Comparison of ENCODE assay signal across 24 mouse cellular contexts in the genomic region with DNA sequence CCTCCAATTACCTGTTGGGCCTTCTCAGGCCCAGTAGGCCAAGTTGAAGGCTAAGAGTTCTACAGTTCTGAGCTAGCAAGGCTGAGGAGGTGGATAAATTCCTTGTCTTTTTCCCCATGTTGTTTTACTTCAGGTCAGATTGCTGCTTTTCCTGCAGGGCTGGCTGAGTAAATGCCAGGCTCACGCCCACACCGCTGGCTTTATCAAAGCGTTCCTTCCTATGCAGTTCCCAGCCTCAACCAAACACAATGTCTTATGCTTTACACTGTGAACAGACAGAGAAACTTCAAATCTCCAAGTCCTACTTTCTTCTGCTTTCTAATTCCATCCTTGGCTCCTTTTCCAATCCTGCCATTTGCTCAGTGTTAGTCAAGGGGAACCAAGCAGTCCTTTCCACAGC.
DNase-seq lines count a peak whose midpoint lies in the region; TF ChIP-seq lines count a peak whose summit lies in the region.
"Had no signal": no experiment of that assay in that cellular context is flagged by ENCODE, and none has a peak within 500 bp of the region (broad histone marks: within the 10 kb centered on the region; RNA-seq: fewer than 3 reads in every experiment).

No protein-coding gene starts in this region.

- H3K4me1 ChIP-seq in cerebellum, adult 2 months (ENCODE audit: control insufficient read depth, insufficient read depth, low read length): no peaks in the 10 kb centered on the region
- H3K4me1 ChIP-seq: hindbrain, embryonic 12.5 days; liver, embryonic 15.5 days had no signal

- 91% methylated on average over 3 of the region's 3 CpGs for WGBS in cerebellum, adult 2 months

- DNase-seq in layer of hippocampus, adult 2 months (ENCODE audit: low spot score in 2 of 2): peak in 1 of 2 experiments; percentile 36
- DNase-seq in layer of hippocampus, postnatal 10 days (ENCODE audit: low spot score in 2 of 2): no peak
- peak; percentile 67 to 72 for DNase-seq in frontal cortex, postnatal 36 days (ENCODE audit: low spot score in 2 of 2)
- peak; percentile 31 to 91 for DNase-seq in left cerebral cortex, postnatal 25 days (ENCODE audit: low spot score in 2 of 2)
- DNase-seq in right cerebral cortex, postnatal 36 days (ENCODE audit: low spot score in 2 of 2): peak; percentile 58 to 69
- no peak for DNase-seq in cerebellum, adult 2 months
- DNase-seq in lung, postnatal 14 days: no peak
- DNase-seq: adrenal gland, postnatal 10 days; cerebellum, adult 9-11 months; forebrain, postnatal 0 days; gastrocnemius, postnatal 10 days; heart, postnatal 14 days; kidney, postnatal 25 days; liver; retina, postnatal 1 day; thymus, postnatal 25 days had no signal

- no peak for TF ChIP-seq POLR2A in cerebellum, adult 2 months (IDR thresholded peaks at IDR 0.05; ENCODE audit: borderline replicate concordance, insufficient read depth, low read length)

- intact Hi-C loops in left cerebral cortex, postnatal 25 days (cut with DNase I): no loop called here

- no peak overlapping the region for H3K4me3 ChIP-seq in layer of hippocampus, adult 2 months
- no peak overlapping the region for H3K4me3 ChIP-seq in cerebellum, adult 2 months (replicated peaks; ENCODE audit: insufficient read depth, low read depth, low read length)
- H3K4me3 ChIP-seq: forebrain, embryonic 10.5 days; heart, embryonic 12.5 days; hindbrain, embryonic 12.5 days; limb, embryonic 10.5 days; liver, embryonic 15.5 days; myocyte; neural tube, embryonic 13.5 days had no signal

- H3K27ac ChIP-seq in layer of hippocampus, adult 2 months: peak overlapping the region; percentile 39; the same call in 1 of the 2 replicates
- no peak overlapping the region for H3K27ac ChIP-seq in cerebellum, adult 2 months (ENCODE audit: insufficient read depth, low read length)
- H3K27ac ChIP-seq: forebrain, embryonic 10.5 days; hindbrain, embryonic 12.5 days; limb, embryonic 10.5 days; liver, embryonic 15.5 days; macrophage; neural tube, embryonic 13.5 days had no signal

- H3K27me3 ChIP-seq in cerebellum, adult 2 months (ENCODE audit: control insufficient read depth, insufficient read depth, low read length): no peaks in the 10 kb centered on the region
- H3K27me3 ChIP-seq: heart, embryonic 12.5 days; hindbrain, embryonic 12.5 days; liver, embryonic 15.5 days; neural tube, embryonic 13.5 days had no signal

- no peak for TF ChIP-seq CTCF in layer of hippocampus, adult 2 months (conservative IDR thresholded peaks at IDR 0.05)
- TF ChIP-seq CTCF in cerebellum, adult 2 months (IDR thresholded peaks at IDR 0.05; ENCODE audit: borderline replicate concordance, insufficient read depth, low read depth, low read length): no peak

Comparison
In these comparisons a context has a peak if more than half of its experiments do, and no peak if none do; other contexts are left out.
1. DNase-seq: peak in frontal cortex, postnatal 36 days (2 of 2), left cerebral cortex, postnatal 25 days (2 of 2) and right cerebral cortex, postnatal 36 days (2 of 2); none in layer of hippocampus, postnatal 10 days (0 of 2), cerebellum, adult 2 months (0 of 2) and lung, postnatal 14 days (single experiment).